Mouse (Mus musculus) heart, postnatal 25 days (tissue): ENCODE results near the gene Cyp2f2. TPM values are rescaled to one million over a fixed set of nuclear protein-coding genes. Genes with fewer than 3 reads are reported as not detected.

Experiments used
- DNase-seq: peaks from one replicate; pipeline ENCODE4 v3.0.0; 2022; ENCODE audit warnings: low spot score
- intact Hi-C: fragments of 180-260 bp; cut with DNase I; formaldehyde crosslinking; loops from one replicate; pipeline ENCODE4 v1.15.1; 2025
- total RNA-seq, 2 experiments: library from RNA; stranded (reverse); gene quantifications; 2 replicates each; pipeline ENCODE4 v1.2.3; 2021

The Cyp2f2 gene
- total RNA-seq: under 1 TPM; 0.34 to 0.45 TPM

- intact Hi-C loops: loop anchor here (10.0 kb wide), 1 partner anchor 345 kb away; no protein-coding TSS in a partner anchor
Measured at GRCm38 (mm10) chr7:27119676-27120075, at the start of gene Cyp2f2. TSS of gene Cyp2f2 (plus strand) at chr7:27119909.

GRCm38 (mm10) chr7:27078641-27079040, 41.1 kb upstream of the Cyp2f2 start:
- intact Hi-C loops: no loop called here
- no peak for DNase-seq

More at GRCm38 (mm10) chr7:27119676-27120075, at the start of gene Cyp2f2:
- DNase-seq: no peak

GRCm38 (mm10) chr7:27081625-27082024, 38.1 kb upstream of the Cyp2f2 start:
- DNase-seq: no peak
- intact Hi-C loops: no loop called here

GRCm38 (mm10) chr7:27091039-27091438, 28.7 kb upstream of the Cyp2f2 start:
- intact Hi-C loops: no loop called here
- no peak for DNase-seq

GRCm38 (mm10) chr7:27092038-27092703, 27.5 kb upstream of the Cyp2f2 start:
- no peak for DNase-seq
- intact Hi-C loops: no loop called here

DNA sequence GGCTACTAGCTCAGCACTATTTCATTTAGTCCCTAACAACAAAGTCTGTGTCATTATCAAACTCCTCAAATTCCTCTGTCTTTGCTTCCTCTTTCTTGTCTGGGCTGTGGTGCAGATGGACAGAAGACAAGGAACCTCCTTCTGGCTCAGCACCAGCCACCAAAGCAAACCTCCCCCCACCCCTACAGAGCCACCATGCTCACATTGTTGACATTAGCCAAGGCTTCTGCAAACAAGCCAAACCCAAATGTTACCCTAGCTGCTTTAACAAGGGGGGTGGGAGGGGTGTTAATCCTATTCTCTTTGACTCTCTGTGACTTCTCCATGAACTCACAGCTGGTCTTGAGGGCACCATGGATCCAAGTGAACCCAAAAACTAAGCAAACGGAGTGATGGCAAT, 26.8 kb upstream of the Cyp2f2 start:
- DNase-seq: no peak
- intact Hi-C loops: no loop called here

DNA sequence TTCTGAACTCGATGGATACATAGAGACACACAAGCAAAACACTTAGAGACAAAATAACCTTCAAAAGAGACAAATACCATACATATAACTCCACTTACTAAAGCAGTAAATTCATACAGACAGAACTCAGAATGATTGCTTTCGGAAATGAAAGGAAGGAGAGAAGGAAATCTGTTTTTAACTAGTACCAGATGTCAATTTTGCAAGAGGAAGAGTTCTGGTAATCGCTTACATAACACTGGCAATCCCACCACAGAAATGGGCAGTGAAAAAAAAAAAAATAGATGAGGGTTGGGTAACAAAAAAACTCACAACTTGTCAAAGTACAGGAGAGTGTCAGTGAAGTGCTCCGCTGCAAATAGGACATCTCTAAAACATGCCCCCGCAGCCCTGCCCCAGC, 14.8 kb upstream of the Cyp2f2 start:
- DNase-seq: no peak
- intact Hi-C loops: no loop called here

GRCm38 (mm10) chr7:27110327-27110726, 9.4 kb upstream of the Cyp2f2 start:
- intact Hi-C loops: no loop called here

GRCm38 (mm10) chr7:27111038-27111437, 8.7 kb upstream of the Cyp2f2 start:
- no peak for DNase-seq
- intact Hi-C loops: no loop called here

More at GRCm38 (mm10) chr7:27110327-27110726, 9.4 kb upstream of the Cyp2f2 start:
- DNase-seq: no peak

DNA sequence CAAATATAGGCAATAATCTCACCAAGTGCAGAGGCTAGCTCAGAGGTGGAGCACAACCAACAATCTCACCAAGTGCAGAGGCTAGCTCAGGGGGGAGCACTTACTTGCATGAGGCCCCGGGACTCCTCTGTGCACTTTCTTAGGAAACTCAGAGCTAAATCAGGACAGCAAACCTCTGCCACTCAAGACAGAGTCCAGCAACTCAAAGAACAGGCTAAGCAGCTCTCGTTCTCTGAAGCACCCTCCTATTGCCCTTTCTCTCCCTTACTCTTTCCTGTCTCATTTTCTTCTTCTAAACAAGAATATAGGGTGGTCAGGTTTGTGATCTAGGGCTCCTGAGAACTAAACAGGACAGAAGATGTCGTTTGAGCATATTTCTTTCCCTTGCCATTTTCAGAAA, 7.7 kb upstream of the Cyp2f2 start:
- DNase-seq: no peak
- intact Hi-C loops: no loop called here

DNA sequence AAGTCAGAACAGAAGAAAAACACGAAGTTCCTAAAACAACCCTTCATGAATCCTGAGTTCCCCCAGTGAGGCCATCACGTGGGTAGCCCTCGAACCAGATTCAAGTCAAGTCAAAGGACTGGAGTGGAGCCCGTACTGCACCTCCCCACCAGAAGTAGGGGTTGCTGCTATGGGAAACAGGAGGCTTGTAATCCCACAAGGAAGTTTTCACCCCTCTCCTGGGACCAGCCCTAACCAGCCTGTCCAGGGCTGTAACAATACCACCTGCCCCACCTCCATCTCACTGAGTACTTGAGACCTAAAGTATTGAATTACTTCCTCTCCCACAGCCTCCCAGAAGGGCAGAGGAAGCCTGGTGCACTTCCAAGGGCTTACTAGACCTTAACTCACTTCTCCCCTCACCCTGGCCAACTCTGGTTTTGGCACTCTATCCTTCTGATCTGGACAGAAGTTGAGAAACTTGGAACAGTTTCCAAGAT, 1.6 kb upstream of the Cyp2f2 start:
- no peak for DNase-seq
- intact Hi-C loops: no loop called here

DNA sequence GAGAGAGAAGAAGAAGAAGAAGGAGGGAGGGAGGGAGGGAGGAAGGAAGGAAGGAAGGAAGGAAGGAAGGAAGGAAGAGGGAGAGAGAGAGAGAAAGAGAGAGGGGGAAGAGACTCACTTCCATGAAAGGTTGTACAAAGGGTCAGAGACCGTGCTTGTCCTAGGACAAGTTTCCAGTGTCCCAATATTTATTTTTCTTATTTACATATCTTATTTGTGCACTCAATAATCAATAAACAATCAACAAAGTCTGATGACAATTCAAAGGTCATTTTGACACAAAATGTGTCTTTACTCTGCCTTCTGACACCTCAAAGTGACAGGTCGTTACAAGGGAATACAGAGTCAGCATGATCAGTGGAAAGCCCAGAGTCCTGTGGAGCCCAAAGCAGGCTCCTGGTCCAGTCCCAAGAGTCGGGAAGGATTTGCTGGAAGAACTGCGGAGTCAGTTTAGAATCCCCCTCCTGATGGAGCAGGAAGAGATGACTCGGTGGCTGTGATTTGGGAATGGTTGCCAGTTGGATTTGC, 4.7 kb downstream of the Cyp2f2 start:
- DNase-seq: no peak
- intact Hi-C loops: loop anchor here (10.0 kb wide), 1 partner anchor 350 kb away; no protein-coding TSS in a partner anchor

DNA sequence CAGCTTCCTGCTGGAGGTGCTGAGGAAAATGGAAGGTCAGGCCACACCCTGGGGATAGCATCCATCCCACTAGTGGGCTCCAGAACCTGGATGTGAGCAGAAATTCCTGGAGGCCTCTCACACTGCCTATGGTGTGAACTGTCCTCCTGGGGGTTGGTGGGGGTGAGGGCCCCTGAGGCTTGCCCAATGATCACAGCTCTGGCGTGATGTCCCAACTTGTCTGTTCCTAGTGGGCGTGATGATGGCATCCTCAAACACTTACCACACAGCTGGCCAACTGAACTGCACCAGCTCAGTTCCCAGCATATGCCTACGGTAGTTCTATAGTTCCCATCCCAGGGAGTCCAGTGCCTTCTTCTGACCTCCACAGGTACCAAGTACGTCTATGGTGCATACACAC, 5.3 kb downstream of the Cyp2f2 start:
- DNase-seq: no peak
- intact Hi-C loops: loop anchor here (10.0 kb wide), 1 partner anchor 350 kb away; no protein-coding TSS in a partner anchor

DNA sequence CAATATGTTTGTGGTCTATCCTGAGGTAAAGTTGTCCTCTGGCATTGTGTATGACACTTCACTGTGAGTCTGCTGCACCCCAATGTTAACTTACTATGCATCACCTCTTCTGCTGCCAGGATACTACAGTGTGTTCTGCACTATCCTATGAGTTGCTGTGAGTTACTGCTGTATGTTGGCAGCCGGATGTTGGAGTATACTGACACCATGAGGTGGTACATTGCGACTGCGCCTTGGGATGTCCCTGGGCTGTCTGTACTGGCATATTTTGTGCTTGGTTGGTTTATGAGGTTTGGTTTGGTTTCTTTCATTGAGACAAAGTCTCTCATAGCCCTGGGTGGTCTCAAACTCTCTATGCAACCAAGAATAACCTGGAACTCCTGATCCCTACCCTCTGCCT, 8.5 kb downstream of the Cyp2f2 start:
- DNase-seq: no peak
- intact Hi-C loops: loop anchor here (10.0 kb wide), 1 partner anchor 353 kb away; no protein-coding TSS in a partner anchor

DNA sequence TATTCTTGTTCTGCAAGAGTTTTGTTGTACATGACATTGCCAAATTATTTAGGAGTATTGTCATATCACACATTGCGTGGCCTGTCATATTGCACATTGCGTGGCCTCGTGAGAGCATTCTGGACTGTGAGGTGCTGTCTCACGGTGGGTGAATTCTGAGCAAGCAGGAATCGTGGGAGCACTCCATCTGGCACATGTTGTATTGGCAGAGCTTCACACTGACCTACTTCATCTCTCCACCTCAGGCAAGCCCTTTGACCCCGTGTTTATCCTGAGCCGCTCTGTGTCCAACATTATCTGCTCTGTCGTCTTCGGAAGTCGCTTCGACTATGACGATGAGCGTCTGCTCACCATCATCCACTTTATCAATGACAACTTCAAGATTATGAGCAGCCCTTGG, 9.2 kb downstream of the Cyp2f2 start:
- DNase-seq: no peak
- intact Hi-C loops: loop anchor here (10.0 kb wide), 1 partner anchor 354 kb away; no protein-coding TSS in a partner anchor

DNA sequence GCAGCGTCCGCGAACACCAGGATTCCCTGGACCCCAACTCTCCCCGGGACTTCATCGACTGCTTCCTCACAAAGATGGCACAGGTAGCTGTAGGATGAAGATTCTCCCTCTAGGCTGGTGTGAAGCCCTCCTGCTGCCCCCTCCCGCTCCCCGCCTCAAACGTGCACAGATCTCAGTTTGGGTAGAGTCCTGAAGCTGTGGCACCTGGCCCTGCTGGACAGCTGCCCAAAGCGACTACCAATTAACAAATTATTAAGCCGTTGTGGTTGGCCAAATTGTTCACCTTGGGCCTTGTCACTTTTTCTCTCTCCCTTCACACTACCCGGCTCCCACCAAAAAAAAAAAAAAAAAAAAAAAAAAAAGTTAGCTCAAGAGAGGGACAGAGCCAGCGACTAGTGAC, 10.1 kb downstream of the Cyp2f2 start:
- intact Hi-C loops: loop anchor here (10.0 kb wide), 1 partner anchor 355 kb away; no protein-coding TSS in a partner anchor

DNA sequence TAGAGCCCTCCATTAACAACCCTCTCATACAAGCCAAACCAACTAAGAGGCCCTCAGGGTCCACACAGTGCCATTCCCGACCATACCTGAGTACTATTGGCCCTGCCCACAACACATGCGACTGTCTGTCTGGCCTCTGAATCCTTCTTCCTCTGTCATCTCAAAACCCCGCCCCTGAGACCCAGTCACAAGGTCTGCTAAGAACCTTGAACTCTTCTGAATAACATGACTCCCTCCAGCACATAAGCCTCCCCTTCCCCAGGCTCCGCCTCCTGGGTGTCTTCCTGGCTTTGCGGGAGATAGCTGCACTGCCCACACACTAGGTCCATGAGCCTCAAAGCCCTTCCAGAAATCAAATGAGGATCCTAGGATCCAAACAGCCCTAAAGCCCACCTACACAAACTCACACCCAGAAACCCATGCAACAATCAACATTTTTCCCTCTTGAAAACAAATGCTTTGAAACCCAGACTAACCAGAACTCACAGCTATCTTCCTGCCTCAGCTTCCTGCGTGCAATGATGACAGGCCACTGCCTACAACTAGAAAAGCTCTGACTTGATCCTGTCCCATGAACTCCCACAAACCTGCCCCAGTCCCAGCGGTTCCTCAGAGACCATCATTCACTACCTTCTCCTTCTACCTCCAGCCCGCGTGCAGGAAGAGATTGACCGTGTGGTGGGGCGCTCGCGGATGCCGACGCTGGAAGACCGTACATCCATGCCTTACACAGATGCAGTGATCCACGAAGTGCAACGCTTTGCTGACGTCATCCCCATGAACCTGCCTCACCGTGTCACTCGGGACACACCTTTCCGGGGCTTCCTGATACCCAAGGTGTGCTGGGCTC, 11.0 kb downstream of the Cyp2f2 start:
- DNase-seq: no peak
- intact Hi-C loops: no loop called here

More for the DNA sequence above, 10.1 kb downstream of the Cyp2f2 start:
- no peak for DNase-seq

DNA sequence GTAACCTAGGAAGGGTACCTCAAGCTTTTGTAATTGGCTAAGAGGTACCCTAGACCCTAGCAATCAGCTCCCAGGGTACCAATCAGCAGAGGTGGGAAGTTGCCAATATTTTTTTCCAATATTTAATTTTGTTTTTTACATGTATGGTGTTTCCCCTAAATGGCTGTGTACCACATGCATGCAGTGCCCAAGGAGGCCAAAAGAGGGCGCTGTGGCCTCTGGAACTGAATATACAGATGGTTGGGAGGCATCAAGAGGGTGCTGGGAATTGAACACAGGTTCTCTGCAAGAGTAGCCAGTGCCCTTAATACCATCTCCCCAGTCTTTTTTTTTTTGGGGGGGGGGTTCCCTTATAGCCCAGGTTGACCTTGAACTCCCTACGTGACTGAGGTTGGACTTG, 11.7 kb downstream of the Cyp2f2 start:
- DNase-seq: no peak
- intact Hi-C loops: no loop called here

DNA sequence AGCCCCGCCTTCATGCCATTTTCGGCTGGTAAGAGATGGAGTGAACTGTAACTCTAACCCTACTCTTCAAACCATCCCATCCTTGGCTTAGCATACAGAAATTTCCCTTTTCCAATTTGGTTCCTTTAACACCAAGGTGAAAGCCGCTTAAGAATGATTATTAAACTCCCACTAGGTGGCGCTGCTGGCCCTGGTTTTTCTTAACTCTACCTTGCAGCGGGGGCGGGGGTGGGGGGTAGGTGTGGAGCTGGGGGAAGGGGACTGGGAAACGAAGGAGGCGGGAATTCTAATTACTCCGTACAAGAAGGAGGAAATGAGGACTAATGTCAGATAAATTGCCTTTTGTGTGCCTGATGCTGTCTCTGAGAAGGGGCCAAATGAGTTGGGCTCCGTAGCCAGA, 12.9 kb downstream of the Cyp2f2 start:
- no peak for DNase-seq
- intact Hi-C loops: loop anchor here (1.0 kb wide), 1 partner anchor 153 kb away; no protein-coding TSS in a partner anchor

DNA sequence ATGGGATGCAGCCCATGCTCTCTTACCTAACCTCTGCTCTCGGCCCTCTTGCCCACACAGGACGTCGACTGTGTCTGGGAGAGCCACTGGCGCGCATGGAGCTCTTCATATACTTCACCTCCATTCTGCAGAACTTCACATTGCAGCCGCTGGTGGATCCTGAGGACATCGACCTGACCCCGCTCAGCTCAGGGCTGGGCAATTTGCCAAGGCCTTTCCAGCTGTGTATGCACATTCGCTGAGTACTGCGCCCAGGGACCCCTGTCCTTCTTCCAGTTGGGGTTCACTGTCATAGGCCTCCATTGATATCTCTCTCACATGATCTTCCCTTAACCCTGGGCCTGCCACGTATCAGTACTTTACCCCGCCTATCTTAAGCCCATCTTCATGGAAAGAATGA, 13.4 kb downstream of the Cyp2f2 start:
- DNase-seq: no peak
- intact Hi-C loops: no loop called here
